Mouse (Mus musculus): ENCODE data around the gene Cog1. TPM values are rescaled to one million over a fixed set of nuclear protein-coding genes. Genes with fewer than 3 reads are reported as not detected.

Gene Cog1
- polyA plus RNA-seq, 1 experiment from 2014 or later = 25.4 TPM

- Histone ChIP-seq H3K4me1 (no peaks in the 10 kb centered on the region), H3K9ac (no peak overlapping the region), H3K27ac (no peak overlapping the region), H3K9me3 (0 out of 2 replicates have a peak, but pooled peaks cover 3% of the 10 kb centered on the region), H3K36me3 (no peaks in the 10 kb centered on the region), H3K4me3 (no peak overlapping the region), H3K4me2 (replicated peaks) (no peak overlapping the region), H3K27me3 (peaks cover 3% of the 10 kb centered on the region; the same call in 1 of the 2 replicates)
- ATAC-seq (ENCODE audit: low FRiP score, low read depth) = no peak
- WGBS = 65% methylated on average over 10 of the region's 10 CpGs
These were observed 14.3 kb upstream of the Cog1 start for GRCm38 (mm10) chr11:113634699-113635121.

DNA sequence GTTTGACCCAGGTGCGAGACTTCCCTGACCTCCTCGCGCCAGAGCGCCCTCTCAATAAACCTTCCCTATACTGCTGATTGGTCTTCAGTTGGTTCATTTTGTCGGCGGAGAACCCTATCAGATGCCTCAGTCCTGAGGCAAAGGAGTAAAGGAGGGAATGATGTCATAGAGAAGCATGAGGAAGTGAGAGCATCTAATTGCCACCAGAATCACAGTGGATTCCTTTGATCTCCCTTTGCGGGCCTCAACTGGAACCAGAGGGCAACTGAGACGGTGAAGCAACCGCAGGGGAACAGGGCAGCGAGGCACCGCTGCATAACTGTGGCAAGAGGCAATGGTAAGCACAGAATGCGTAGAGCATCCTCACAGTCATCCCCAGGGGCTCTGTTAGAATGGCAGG, 10.3 kb upstream of the Cog1 start:
- Histone ChIP-seq H3K9ac (no peak overlapping the region), H3K4me2 (replicated peaks) (no peak overlapping the region), H3K27ac (no peak overlapping the region), H3K36me3 (no peaks in the 10 kb centered on the region), H3K9me3 (0 out of 2 replicates have a peak, but pooled peaks cover 3% of the 10 kb centered on the region), H3K27me3 (no peaks in the 10 kb centered on the region), H3K4me1 (no peaks in the 10 kb centered on the region), H3K4me3 (no peak overlapping the region)
- ATAC-seq (ENCODE audit: low FRiP score, low read depth) = no peak
- 79% methylated on average over 12 of the region's 12 CpGs for WGBS

- 84% methylated on average over 3 of the region's 3 CpGs for WGBS
- Histone ChIP-seq H3K27ac (no peak overlapping the region), H3K9ac (no peak overlapping the region)
These were observed 3.8 kb upstream of the Cog1 start for GRCm38 (mm10) chr11:113645181-113645580.

DNA sequence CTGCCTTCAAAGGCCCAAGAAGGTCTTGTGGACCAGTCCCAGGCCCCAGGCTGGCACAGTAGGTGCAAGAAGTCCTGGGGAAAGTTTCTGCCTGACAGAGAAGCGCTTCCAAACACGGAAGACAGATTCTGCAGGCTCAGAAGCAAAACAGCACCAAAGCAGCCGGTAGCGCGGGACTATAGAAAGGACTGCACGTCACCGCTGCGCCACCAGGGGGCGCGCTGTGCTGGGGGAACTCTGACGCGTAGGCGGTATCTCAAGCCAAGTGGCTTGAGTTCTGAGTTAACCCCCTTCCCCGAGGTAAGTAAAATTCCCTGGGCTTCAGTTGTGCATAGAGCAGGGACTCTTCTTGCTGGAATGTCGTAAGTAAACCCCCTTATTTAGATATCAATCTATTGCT, 817 bp upstream of the Cog1 start:
- Histone ChIP-seq H3K9ac (no peak overlapping the region; the same call in 1 of the 2 replicates), H3K36me3 (peaks cover 16% of the 10 kb centered on the region), H3K27me3 (no peaks in the 10 kb centered on the region), H3K27ac (no peak overlapping the region), H3K4me3 (no peak overlapping the region), H3K4me2 (replicated peaks) (peak overlapping the region; percentile 46), H3K4me1 (peaks cover 37% of the 10 kb centered on the region), H3K9me3 (0 out of 2 replicates have a peak, but pooled peaks cover 4% of the 10 kb centered on the region)
- WGBS = 3% methylated on average over 15 of the region's 15 CpGs
- ATAC-seq (ENCODE audit: low FRiP score, low read depth) = no peak

More at GRCm38 (mm10) chr11:113645181-113645580, 3.8 kb upstream of the Cog1 start:
- H3K4me2 ChIP-seq (replicated peaks) = no peak overlapping the region
- peaks cover 16% of the 10 kb centered on the region for H3K4me1 ChIP-seq
- H3K9me3 ChIP-seq = 0 out of 2 replicates have a peak, but pooled peaks cover 4% of the 10 kb centered on the region
- H3K4me3 ChIP-seq = no peak overlapping the region
- H3K36me3 ChIP-seq = no peaks in the 10 kb centered on the region
- H3K27me3 ChIP-seq = no peaks in the 10 kb centered on the region
- ATAC-seq (ENCODE audit: low FRiP score, low read depth) = no peak

GRCm38 (mm10) chr11:113649353-113650210, 613 bp downstream of the Cog1 start, which contains the start of gene Slc39a11:
Gene Slc39a11, minus strand, starts transcription at chr11:113650079.
- H3K27me3 ChIP-seq = no peaks in the 10 kb centered on the region
- WGBS = under 1% methylated on average over 85 of the region's 91 CpGs
- H3K27ac ChIP-seq = peak within 1 kb of the TSS; percentile 82; the same call in 1 of the 2 replicates
- peak within 1 kb of the TSS; percentile 93 for H3K9ac ChIP-seq
- peaks cover 51% of the 10 kb centered on the region for H3K4me1 ChIP-seq
- H3K36me3 ChIP-seq = peaks cover 30% of the 10 kb centered on the region
- peak; percentile 78 for ATAC-seq (ENCODE audit: low FRiP score, low read depth)
- peak within 1 kb of the TSS; percentile 68 for H3K4me2 ChIP-seq (replicated peaks)
- H3K9me3 ChIP-seq = 0 out of 2 replicates have a peak, but pooled peaks cover 4% of the 10 kb centered on the region
- H3K4me3 ChIP-seq = peak within 1 kb of the TSS; percentile 90

- 47% methylated on average over 22 of the region's 22 CpGs for WGBS
- Histone ChIP-seq H3K27ac (no peak overlapping the region), H3K9me3 (no peaks in the 10 kb centered on the region), H3K4me1 (peaks cover 62% of the 10 kb centered on the region), H3K4me2 (replicated peaks) (peak overlapping the region; percentile 68), H3K27me3 (no peaks in the 10 kb centered on the region), H3K9ac (no peak overlapping the region), H3K4me3 (peak overlapping the region; percentile 90; the same call in 1 of the 2 replicates), H3K36me3 (peaks cover 47% of the 10 kb centered on the region)
- ATAC-seq (ENCODE audit: low FRiP score, low read depth) = no peak
These were observed 2.4 kb downstream of the Cog1 start for GRCm38 (mm10) chr11:113651206-113651906.

DNA sequence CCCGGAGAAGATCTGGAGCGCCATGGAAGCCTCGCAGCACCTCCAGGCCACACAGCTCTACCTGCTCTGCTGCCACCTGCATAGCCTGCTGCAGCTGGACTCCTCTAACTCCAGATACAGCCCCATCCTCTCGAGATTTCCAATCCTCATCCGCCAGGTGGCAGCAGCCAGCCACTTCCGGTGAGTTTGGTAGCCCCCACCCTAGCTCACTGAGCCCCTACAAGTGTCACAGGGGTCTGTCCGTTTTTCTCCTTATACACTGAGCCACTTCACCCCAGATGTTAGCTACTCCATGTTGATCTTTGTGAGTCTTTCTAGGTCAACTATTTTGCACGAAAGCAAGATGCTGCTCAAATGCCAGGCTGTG, 2.9 kb downstream of the Cog1 start:
- Histone ChIP-seq H3K9ac (no peak overlapping the region), H3K27ac (no peak overlapping the region), H3K4me3 (no peak overlapping the region), H3K9me3 (no peaks in the 10 kb centered on the region), H3K4me1 (peaks cover 62% of the 10 kb centered on the region), H3K27me3 (no peaks in the 10 kb centered on the region), H3K36me3 (peaks cover 52% of the 10 kb centered on the region), H3K4me2 (replicated peaks) (0 out of 2 replicates have a peak overlapping the region, but pooled peaks have one; percentile 68)
- 49% methylated on average over 8 of the region's 8 CpGs for WGBS
- no peak for ATAC-seq (ENCODE audit: low FRiP score, low read depth)

DNA sequence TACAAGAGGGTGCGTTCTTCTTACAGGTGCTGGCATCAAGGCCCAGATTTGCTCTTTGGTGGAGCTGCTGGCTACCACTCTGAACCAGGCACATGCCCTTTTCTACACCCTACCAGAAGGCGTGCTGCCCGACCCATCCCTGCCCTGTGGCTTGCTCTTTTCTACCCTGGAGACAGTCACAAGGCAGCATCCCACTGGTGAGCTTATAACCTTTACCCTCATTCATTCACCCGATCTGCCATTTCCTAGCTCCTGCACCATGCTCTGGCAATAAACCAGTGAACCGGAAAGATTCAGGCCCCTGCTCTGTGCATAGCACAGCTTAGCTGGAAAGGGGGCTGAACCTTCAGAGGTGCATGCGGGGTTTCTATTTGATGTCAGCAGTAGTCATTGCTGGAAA, 3.5 kb downstream of the Cog1 start:
- Histone ChIP-seq H3K27ac (no peak overlapping the region), H3K4me3 (no peak overlapping the region), H3K4me1 (peaks cover 62% of the 10 kb centered on the region), H3K36me3 (peaks cover 58% of the 10 kb centered on the region), H3K4me2 (replicated peaks) (no peak overlapping the region), H3K9ac (no peak overlapping the region), H3K27me3 (no peaks in the 10 kb centered on the region), H3K9me3 (no peaks in the 10 kb centered on the region)
- WGBS = 87% methylated on average over 6 of the region's 6 CpGs
- ATAC-seq (ENCODE audit: low FRiP score, low read depth) = no peak

GRCm38 (mm10) chr11:113654105-113654504, 5.1 kb downstream of the Cog1 start:
- Histone ChIP-seq H3K9ac (0 out of 2 replicates have a peak overlapping the region, but pooled peaks have one; percentile 13), H3K27ac (peak overlapping the region; percentile 83), H3K9me3 (no peaks in the 10 kb centered on the region), H3K36me3 (peaks cover 74% of the 10 kb centered on the region), H3K4me2 (replicated peaks) (no peak overlapping the region), H3K4me1 (peaks cover 49% of the 10 kb centered on the region), H3K27me3 (no peaks in the 10 kb centered on the region), H3K4me3 (no peak overlapping the region)
- ATAC-seq (ENCODE audit: low FRiP score, low read depth) = no peak
- WGBS = 68% methylated on average over 15 of the region's 15 CpGs

- Histone ChIP-seq H3K4me1 (peaks cover 49% of the 10 kb centered on the region), H3K9ac (no peak overlapping the region), H3K27me3 (no peaks in the 10 kb centered on the region), H3K4me2 (replicated peaks) (no peak overlapping the region), H3K9me3 (no peaks in the 10 kb centered on the region), H3K4me3 (no peak overlapping the region), H3K27ac (peak overlapping the region; percentile 83), H3K36me3 (peaks cover 80% of the 10 kb centered on the region)
- no peak for ATAC-seq (ENCODE audit: low FRiP score, low read depth)
- 32% methylated on average over 18 of the region's 18 CpGs for WGBS
These were observed 5.7 kb downstream of the Cog1 start for GRCm38 (mm10) chr11:113654561-113655270.

DNA sequence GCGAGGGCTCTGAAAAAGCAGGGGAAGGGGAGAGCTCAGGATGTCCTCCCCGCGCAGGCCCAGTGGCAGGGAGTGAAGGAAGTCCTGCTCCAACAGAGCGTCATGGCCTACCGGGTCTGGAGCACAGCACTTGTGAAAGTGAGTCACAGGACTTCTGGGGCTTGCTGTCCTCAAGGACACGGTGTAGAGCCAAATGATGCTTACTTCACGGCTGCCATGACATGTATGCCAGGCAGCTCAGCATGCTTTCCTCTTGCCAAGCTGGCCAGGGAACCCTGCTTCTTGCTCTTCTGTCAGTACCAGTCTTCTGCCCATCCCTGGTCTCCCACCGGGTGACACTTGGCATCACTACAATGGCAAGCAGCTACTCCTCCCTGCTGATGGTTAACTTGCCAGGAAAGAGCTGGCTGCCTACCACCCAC, 7.6 kb downstream of the Cog1 start:
- Histone ChIP-seq H3K27me3 (no peaks in the 10 kb centered on the region), H3K36me3 (peaks cover 98% of the 10 kb centered on the region), H3K4me3 (no peak overlapping the region), H3K4me1 (peaks cover 33% of the 10 kb centered on the region), H3K27ac (no peak overlapping the region), H3K4me2 (replicated peaks) (no peak overlapping the region), H3K9ac (no peak overlapping the region), H3K9me3 (no peaks in the 10 kb centered on the region)
- WGBS = 91% methylated on average over 8 of the region's 8 CpGs
- ATAC-seq (ENCODE audit: low FRiP score, low read depth) = no peak

Data from limb, embryonic 13.5 days (tissue).